Mouse (Mus musculus): ENCODE measurements around the gene Epb41l5. TPM values are rescaled to one million over a fixed set of nuclear protein-coding genes. Genes with fewer than 3 reads are reported as not detected.

The Epb41l5 gene
- polyA plus RNA-seq, 1 experiment from 2014 or later: 24.2 TPM

- Histone ChIP-seq H3K4me2 (replicated peaks) (no peak overlapping the region), H3K36me3 (peaks cover 5% of the 10 kb centered on the region), H3K4me1 (replicated peaks) (no peaks in the 10 kb centered on the region), H3K27ac (no peak overlapping the region), H3K4me3 (replicated peaks) (no peak overlapping the region), H3K27me3 (no peaks in the 10 kb centered on the region), H3K9me3 (no peaks in the 10 kb centered on the region), H3K9ac (replicated peaks) (no peak overlapping the region)
- no peak for ATAC-seq
- WGBS: 92% methylated on average over 2 of the region's 2 CpGs
Measured at GRCm38 (mm10) chr1:119584974-119585373, 63.8 kb downstream of the Epb41l5 start.

- H3K9me3 ChIP-seq: no peaks in the 10 kb centered on the region
- WGBS: 91% methylated on average over 1 of the region's 1 CpGs
Measured at GRCm38 (mm10) chr1:119570134-119570533, 78.7 kb downstream of the Epb41l5 start.

GRCm38 (mm10) chr1:119565531-119565930, 83.3 kb downstream of the Epb41l5 start:
- WGBS: 96% methylated on average over 4 of the region's 4 CpGs
- no peak overlapping the region for H3K4me2 ChIP-seq (replicated peaks)
- H3K36me3 ChIP-seq: peaks cover 37% of the 10 kb centered on the region
- H3K9ac ChIP-seq (replicated peaks): no peak overlapping the region
- H3K27me3 ChIP-seq: no peaks in the 10 kb centered on the region
- H3K9me3 ChIP-seq: 0 out of 2 replicates have a peak, but pooled peaks cover 4% of the 10 kb centered on the region
- no peak for ATAC-seq
- no peaks in the 10 kb centered on the region for H3K4me1 ChIP-seq (replicated peaks)
- no peak overlapping the region for H3K27ac ChIP-seq
- H3K4me3 ChIP-seq (replicated peaks): no peak overlapping the region

More at GRCm38 (mm10) chr1:119570134-119570533, 78.7 kb downstream of the Epb41l5 start:
- Histone ChIP-seq H3K4me2 (replicated peaks) (no peak overlapping the region), H3K27me3 (no peaks in the 10 kb centered on the region), H3K36me3 (peaks cover 27% of the 10 kb centered on the region), H3K9ac (replicated peaks) (no peak overlapping the region), H3K27ac (no peak overlapping the region), H3K4me1 (replicated peaks) (no peaks in the 10 kb centered on the region), H3K4me3 (replicated peaks) (no peak overlapping the region)
- no peak for ATAC-seq

GRCm38 (mm10) chr1:119557641-119558395, 91.0 kb downstream of the Epb41l5 start:
- WGBS: 80% methylated on average over 4 of the region's 4 CpGs
- no peak overlapping the region for H3K27ac ChIP-seq
- H3K36me3 ChIP-seq: peaks cover 46% of the 10 kb centered on the region
- no peak overlapping the region for H3K4me2 ChIP-seq (replicated peaks)
- 0 out of 2 replicates have a peak, but pooled peaks cover 4% of the 10 kb centered on the region for H3K9me3 ChIP-seq
- ATAC-seq: no peak
- H3K4me1 ChIP-seq (replicated peaks): no peaks in the 10 kb centered on the region
- no peak overlapping the region for H3K4me3 ChIP-seq (replicated peaks)
- H3K9ac ChIP-seq (replicated peaks): no peak overlapping the region
- H3K27me3 ChIP-seq: no peaks in the 10 kb centered on the region

GRCm38 (mm10) chr1:119555651-119556050, 93.1 kb downstream of the Epb41l5 start:
- Histone ChIP-seq H3K9ac (replicated peaks) (no peak overlapping the region), H3K27ac (no peak overlapping the region), H3K4me2 (replicated peaks) (no peak overlapping the region), H3K4me1 (replicated peaks) (no peaks in the 10 kb centered on the region), H3K4me3 (replicated peaks) (no peak overlapping the region), H3K36me3 (peaks cover 30% of the 10 kb centered on the region), H3K27me3 (no peaks in the 10 kb centered on the region), H3K9me3 (no peaks in the 10 kb centered on the region)
- ATAC-seq: no peak
- WGBS: 89% methylated on average over 5 of the region's 5 CpGs

- Histone ChIP-seq H3K4me3 (replicated peaks) (no peak overlapping the region), H3K27me3 (no peaks in the 10 kb centered on the region), H3K27ac (no peak overlapping the region), H3K4me1 (replicated peaks) (no peaks in the 10 kb centered on the region), H3K36me3 (peaks cover 24% of the 10 kb centered on the region; the same call in 1 of the 2 replicates), H3K9me3 (no peaks in the 10 kb centered on the region), H3K4me2 (replicated peaks) (no peak overlapping the region), H3K9ac (replicated peaks) (no peak overlapping the region)
- WGBS: 95% methylated on average over 1 of the region's 1 CpGs
- no peak for ATAC-seq
Measured at GRCm38 (mm10) chr1:119551651-119552050, 97.1 kb downstream of the Epb41l5 start.

GRCm38 (mm10) chr1:119550064-119550463, 98.7 kb downstream of the Epb41l5 start:
- Histone ChIP-seq H3K9me3 (no peaks in the 10 kb centered on the region), H3K4me2 (replicated peaks) (no peak overlapping the region), H3K36me3 (peaks cover 35% of the 10 kb centered on the region), H3K4me3 (replicated peaks) (no peak overlapping the region), H3K9ac (replicated peaks) (no peak overlapping the region), H3K27ac (no peak overlapping the region), H3K27me3 (no peaks in the 10 kb centered on the region), H3K4me1 (replicated peaks) (no peaks in the 10 kb centered on the region)
- 95% methylated on average over 2 of the region's 2 CpGs for WGBS
- ATAC-seq: no peak

- no peaks in the 10 kb centered on the region for H3K9me3 ChIP-seq
- no peak for ATAC-seq
- no peaks in the 10 kb centered on the region for H3K27me3 ChIP-seq
- H3K4me1 ChIP-seq (replicated peaks): no peaks in the 10 kb centered on the region
- H3K27ac ChIP-seq: no peak overlapping the region
- no peak overlapping the region for H3K9ac ChIP-seq (replicated peaks)
- peaks cover 28% of the 10 kb centered on the region for H3K36me3 ChIP-seq
- H3K4me3 ChIP-seq (replicated peaks): no peak overlapping the region
- H3K4me2 ChIP-seq (replicated peaks): no peak overlapping the region
- 90% methylated on average over 7 of the region's 7 CpGs for WGBS
Measured at GRCm38 (mm10) chr1:119549327-119549689, 99.5 kb downstream of the Epb41l5 start.

GRCm38 (mm10) chr1:119548668-119549326, 100.0 kb downstream of the Epb41l5 start:
- Histone ChIP-seq H3K9me3 (no peaks in the 10 kb centered on the region), H3K4me1 (replicated peaks) (no peaks in the 10 kb centered on the region), H3K4me3 (replicated peaks) (no peak overlapping the region), H3K4me2 (replicated peaks) (no peak overlapping the region), H3K27ac (no peak overlapping the region), H3K36me3 (peaks cover 33% of the 10 kb centered on the region), H3K27me3 (no peaks in the 10 kb centered on the region), H3K9ac (replicated peaks) (no peak overlapping the region)
- WGBS: 72% methylated on average over 7 of the region's 7 CpGs
- ATAC-seq: peak; percentile 66

- Histone ChIP-seq H3K4me3 (replicated peaks) (no peak overlapping the region), H3K4me2 (replicated peaks) (no peak overlapping the region), H3K4me1 (replicated peaks) (no peaks in the 10 kb centered on the region), H3K27me3 (no peaks in the 10 kb centered on the region), H3K27ac (no peak overlapping the region), H3K9me3 (no peaks in the 10 kb centered on the region), H3K36me3 (peaks cover 35% of the 10 kb centered on the region), H3K9ac (replicated peaks) (no peak overlapping the region)
- no peak for ATAC-seq
- WGBS: 87% methylated on average over 3 of the region's 3 CpGs
Measured at GRCm38 (mm10) chr1:119546490-119546889, 102.3 kb downstream of the Epb41l5 start.

- Histone ChIP-seq H3K4me2 (replicated peaks) (no peak overlapping the region), H3K36me3 (peaks cover 35% of the 10 kb centered on the region), H3K4me1 (replicated peaks) (no peaks in the 10 kb centered on the region), H3K27ac (no peak overlapping the region), H3K4me3 (replicated peaks) (no peak overlapping the region), H3K27me3 (no peaks in the 10 kb centered on the region), H3K9ac (replicated peaks) (no peak overlapping the region), H3K9me3 (no peaks in the 10 kb centered on the region)
- no peak for ATAC-seq
- 91% methylated on average over 4 of the region's 4 CpGs for WGBS
Measured at GRCm38 (mm10) chr1:119545671-119546070, 103.1 kb downstream of the Epb41l5 start.

- 83% methylated on average over 2 of the region's 2 CpGs for WGBS
- H3K9ac ChIP-seq (replicated peaks): no peak overlapping the region
- no peaks in the 10 kb centered on the region for H3K9me3 ChIP-seq
Measured at GRCm38 (mm10) chr1:119545164-119545563, 103.6 kb downstream of the Epb41l5 start.

More at GRCm38 (mm10) chr1:119545164-119545563, 103.6 kb downstream of the Epb41l5 start:
- no peaks in the 10 kb centered on the region for H3K27me3 ChIP-seq
- peaks cover 35% of the 10 kb centered on the region for H3K36me3 ChIP-seq
- H3K27ac ChIP-seq: no peak overlapping the region
- no peak overlapping the region for H3K4me3 ChIP-seq (replicated peaks)
- no peak overlapping the region for H3K4me2 ChIP-seq (replicated peaks)
- no peaks in the 10 kb centered on the region for H3K4me1 ChIP-seq (replicated peaks)
- ATAC-seq: no peak

All from midbrain, embryonic 13.5 days (tissue).